Mouse (Mus musculus): ENCODE measurements around the gene Itpkc.

GRCm38 (mm10) chr7:27273739-27274351 is 45.4 kb upstream of the Itpkc start:
- TF ChIP-seq NRF1 (IDR thresholded peaks at IDR 0.05; ENCODE audit: low read depth, low read length) (no peak), POLR2A (IDR thresholded peaks at IDR 0.05; ENCODE audit: low read depth, low read length) (no peak), CHD2 (IDR thresholded peaks at IDR 0.05; ENCODE audit: low read length) (no peak), EP300 (IDR thresholded peaks at IDR 0.05; ENCODE audit: low read length) (no peak)
